Mouse (Mus musculus) forebrain, postnatal 0 days (tissue): ENCODE results near the gene Fkbp5. TPM values are rescaled to one million over a fixed set of nuclear protein-coding genes. Genes with fewer than 3 reads are reported as not detected.
"Not testable (repeated sequence)": the region's sequence is repeated elsewhere in the genome, so short reads cannot be mapped to it uniquely, and the experiment has no call there.

Experiments used
- ATAC-seq: fragments of 200-750 bp; cut with Nextera tagmentation; 2 replicates; pipeline ENCODE4 v1.8.0; 2017; ENCODE audit warnings: mild to moderate bottlenecking, moderate library complexity
- DNase-seq: peaks from one replicate; pipeline ENCODE4 v3.0.0-alpha.2; 2015
- H3K27ac ChIP-seq: fragments of 300-500 bp; sonication (generic); 2 replicates; pipeline ENCODE4 v1.5.1; 2014; ENCODE audit warnings: low read depth, mild to moderate bottlenecking, antibody characterized with exemption, low read length, moderate library complexity, mixed read lengths
- H3K27me3 ChIP-seq: fragments of 300-500 bp; sonication (generic); 2 replicates; pipeline ENCODE4 v1.6.1; 2014; ENCODE audit warnings: mild to moderate bottlenecking, low read length, mixed read lengths; ENCODE audit not compliant: insufficient read depth
- H3K36me3 ChIP-seq: fragments of 300-500 bp; sonication (generic); 2 replicates; pipeline ENCODE4 v1.6.1; 2014; ENCODE audit warnings: mild to moderate bottlenecking, moderate library complexity; ENCODE audit not compliant: insufficient read depth
- H3K4me1 ChIP-seq: fragments of 300-500 bp; sonication (generic); 2 replicates; pipeline ENCODE4 v1.6.1; 2014; ENCODE audit warnings: antibody characterized with exemption; ENCODE audit not compliant: insufficient read depth
- H3K4me2 ChIP-seq: fragments of 300-500 bp; sonication (generic); 2 replicates; pipeline ENCODE4 v1.6.1; 2014; ENCODE audit warnings: low read depth, mild to moderate bottlenecking, moderate library complexity
- H3K4me3 ChIP-seq: fragments of 300-500 bp; sonication (generic); 2 replicates; pipeline ENCODE4 v1.5.1; 2014; ENCODE audit warnings: low read depth, low read length, mixed read lengths
- H3K9ac ChIP-seq: fragments of 300-500 bp; sonication (generic); 2 replicates; pipeline ENCODE4 v1.6.1; 2014; ENCODE audit warnings: mild to moderate bottlenecking
- H3K9me3 ChIP-seq: fragments of 300-500 bp; sonication (generic); 2 replicates; pipeline ENCODE4 v1.6.1; 2016; ENCODE audit warnings: low read length
- CTCF ChIP-seq: sonication (generic); IDR thresholded peaks from 2 replicates; pipeline ENCODE4 v1.5.1; 2016; ENCODE audit warnings: antibody characterized with exemption, control low read depth, low read depth
- WGBS: fragments of 180-500 bp; shearing (Covaris S2); extraction: QIAGEN DNeasy Blood & Tissue Kit; methylation state at CpG from one replicate; pipeline ENCODE4 v1.1.7; 2014; 5-methylcytosine and 5-hydroxymethylcytosine counted together
- polyA plus RNA-seq: library from polyadenylated mRNA; unstranded; fragments of >200 nt; fragmentation: Nextera tagmentation; extraction: Ambion mirVana; gene quantifications from 2 replicates; pipeline ENCODE4 v1.2.1, GENCODE M21; 2015
- total RNA-seq: library from RNA; depleted of rRNA; stranded (reverse); fragments of >200 nt; gene quantifications from 2 replicates; pipeline ENCODE4 v1.2.3, GENCODE M21; 2014

Fkbp5 gene
- total and polyA plus RNA-seq, 2 experiments from 2014 or later = 21.1 to 37.3 TPM

DNA sequence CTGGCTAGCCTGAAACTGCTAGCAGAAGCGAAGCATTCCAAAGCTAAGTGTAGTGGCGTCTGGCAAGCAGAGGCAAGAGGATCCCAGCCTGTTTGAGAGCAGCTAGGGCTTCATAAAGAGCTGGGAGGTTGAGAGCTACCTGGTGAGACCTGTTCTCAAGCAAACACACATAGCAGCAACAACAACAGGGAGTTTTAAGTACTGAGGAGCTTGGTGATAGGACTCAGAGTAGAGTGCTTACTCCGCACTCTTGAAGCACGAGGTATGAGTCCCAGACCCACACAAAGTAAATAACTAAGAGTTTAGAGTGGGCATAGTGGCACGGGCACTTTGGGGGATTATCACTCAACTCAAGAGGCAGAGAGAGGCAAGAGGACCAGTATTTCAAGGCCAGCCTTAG lies 96.3 kb downstream of the Fkbp5 start:
- DNase-seq (no peak), ATAC-seq (no peak)
- 89% methylated on average over 5 of the region's 5 CpGs for WGBS
- H3K4me1 ChIP-seq = no peaks in the 10 kb centered on the region
- no peak overlapping the region for H3K4me2 ChIP-seq
- no peak overlapping the region for H3K4me3 ChIP-seq
- H3K36me3 ChIP-seq = no peaks in the 10 kb centered on the region; the same call in 1 of the 2 replicates
- TF ChIP-seq CTCF = no peak
- no peaks in the 10 kb centered on the region for H3K9me3 ChIP-seq
- no peak overlapping the region for H3K27ac ChIP-seq
- H3K9ac ChIP-seq = no peak overlapping the region
- no peaks in the 10 kb centered on the region for H3K27me3 ChIP-seq

DNA sequence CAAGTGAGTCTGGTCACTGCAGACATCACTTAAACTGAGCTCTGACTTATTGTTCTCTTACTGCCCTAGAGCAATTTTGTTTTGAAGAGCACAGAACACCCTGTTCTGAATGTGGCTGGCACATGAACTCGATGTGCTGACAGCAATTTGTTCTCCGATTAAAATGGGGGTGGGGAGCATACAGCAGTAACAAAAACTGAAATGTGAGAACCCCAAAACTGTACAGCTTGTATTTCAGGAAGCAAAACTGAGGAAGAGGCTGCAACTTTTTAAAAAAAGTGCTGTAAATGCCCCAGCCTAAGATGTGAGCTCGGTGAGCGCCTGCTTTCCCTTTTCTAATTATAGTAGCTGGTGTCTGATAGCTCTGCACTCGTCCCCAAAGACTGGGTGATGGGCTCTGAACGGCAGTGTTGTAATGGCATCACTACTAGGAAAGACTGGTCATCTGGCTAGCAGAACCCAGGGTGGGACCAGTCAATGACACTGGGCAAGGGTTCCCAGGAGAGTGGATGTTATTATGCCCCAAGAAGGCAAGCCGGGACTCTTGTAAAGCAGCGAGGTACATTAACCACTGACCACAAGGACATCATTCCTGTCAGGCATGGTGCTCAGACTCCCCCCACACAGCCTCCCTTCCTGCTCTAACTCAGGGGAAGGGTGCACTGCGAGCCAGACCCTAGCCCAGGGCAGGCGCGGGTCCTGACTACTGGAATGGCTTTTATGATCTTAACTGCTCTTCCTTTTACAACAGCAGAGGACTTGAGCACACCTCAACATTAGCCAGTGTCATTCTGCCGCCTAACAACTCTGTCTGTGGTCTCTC lies 96.9 kb downstream of the Fkbp5 start:
- 73% methylated on average over 12 of the region's 12 CpGs for WGBS
- no peak overlapping the region for H3K27ac ChIP-seq
- H3K27me3 ChIP-seq = no peaks in the 10 kb centered on the region
- TF ChIP-seq CTCF = no peak
- no peak overlapping the region for H3K9ac ChIP-seq
- ATAC-seq (no peak), DNase-seq (no peak)
- peaks cover 2% of the 10 kb centered on the region; the same call in 1 of the 2 replicates for H3K36me3 ChIP-seq
- no peak overlapping the region for H3K4me2 ChIP-seq
- no peaks in the 10 kb centered on the region for H3K4me1 ChIP-seq
- H3K9me3 ChIP-seq = no peaks in the 10 kb centered on the region
- no peak overlapping the region for H3K4me3 ChIP-seq

DNA sequence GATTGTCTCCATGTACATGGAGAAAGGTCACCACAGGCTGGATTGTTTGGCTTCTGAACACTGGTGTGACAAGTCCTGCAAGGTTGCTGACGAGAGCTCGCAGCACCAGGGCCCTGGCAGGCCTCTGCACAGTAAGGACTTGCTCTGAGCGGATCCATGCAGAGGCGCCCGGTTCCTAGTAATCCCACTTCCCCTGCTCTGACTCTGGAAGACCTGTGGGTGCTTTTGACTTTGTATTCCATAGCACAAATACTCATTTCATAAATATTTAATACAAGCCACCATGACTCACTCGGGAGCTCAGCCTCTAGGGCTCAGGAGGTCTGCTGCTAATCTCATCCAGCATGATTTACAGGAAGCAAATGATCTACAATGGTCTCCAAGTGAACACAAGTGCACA lies 97.7 kb downstream of the Fkbp5 start:
- Histone ChIP-seq H3K27ac (no peak overlapping the region), H3K9me3 (no peaks in the 10 kb centered on the region), H3K4me3 (no peak overlapping the region), H3K9ac (no peak overlapping the region), H3K4me1 (no peaks in the 10 kb centered on the region), H3K27me3 (no peaks in the 10 kb centered on the region), H3K4me2 (no peak overlapping the region), H3K36me3 (peaks cover 5% of the 10 kb centered on the region; the same call in 1 of the 2 replicates)
- ATAC-seq (no peak), DNase-seq (no peak)
- WGBS = 90% methylated on average over 6 of the region's 6 CpGs
- TF ChIP-seq CTCF = no peak

DNA sequence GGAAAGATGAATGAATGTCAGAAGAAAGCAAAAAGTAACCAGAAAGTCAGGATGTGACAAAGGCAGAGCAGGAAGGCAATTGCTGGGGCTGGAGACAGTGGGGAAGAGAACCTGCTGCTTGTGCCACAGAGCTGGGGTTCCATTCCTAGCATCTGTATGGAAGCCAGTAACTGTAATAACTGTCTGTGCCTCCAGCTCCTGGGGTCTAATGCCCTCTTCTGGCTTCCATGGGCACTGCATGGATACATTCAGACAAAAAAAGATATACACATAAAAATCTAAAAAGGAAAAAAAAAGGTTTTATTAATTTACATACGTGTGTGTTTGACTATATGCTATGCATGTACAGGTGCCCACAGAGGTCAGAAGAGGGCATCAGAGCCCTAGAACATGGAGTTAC lies 98.4 kb downstream of the Fkbp5 start:
- no peak for DNase-seq
- no peaks in the 10 kb centered on the region for H3K27me3 ChIP-seq
- H3K27ac ChIP-seq = no peak overlapping the region
- H3K4me2 ChIP-seq = no peak overlapping the region
- H3K4me3 ChIP-seq = no peak overlapping the region
- no peaks in the 10 kb centered on the region for H3K9me3 ChIP-seq
- 94% methylated on average over 1 of the region's 1 CpGs for WGBS
- peak; percentile 54 for TF ChIP-seq CTCF
- H3K36me3 ChIP-seq = peaks cover 5% of the 10 kb centered on the region; the same call in 1 of the 2 replicates
- no peaks in the 10 kb centered on the region for H3K4me1 ChIP-seq
- H3K9ac ChIP-seq = no peak overlapping the region
- no peak for ATAC-seq

DNA sequence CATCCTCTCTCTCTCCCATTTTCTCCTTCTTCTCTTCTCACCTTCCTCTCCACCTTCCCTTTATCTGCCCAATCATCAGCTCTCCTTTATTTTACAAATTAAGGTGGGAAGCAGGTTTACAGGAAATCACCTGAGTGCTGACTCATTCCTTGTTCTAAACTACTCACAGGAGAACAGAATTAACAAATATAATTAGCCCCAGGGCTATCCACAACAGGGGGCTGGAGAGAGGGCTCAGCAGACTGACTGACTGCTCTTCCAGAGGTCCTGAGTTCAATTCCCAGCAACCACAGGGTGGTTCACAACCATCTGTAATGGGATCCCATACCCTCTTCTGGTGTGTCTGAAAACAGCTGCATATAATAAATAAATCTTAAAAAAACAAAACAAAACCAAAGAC lies 98.8 kb downstream of the Fkbp5 start:
- H3K27ac ChIP-seq, H3K9ac ChIP-seq, H3K4me3 ChIP-seq, H3K4me1 ChIP-seq, DNase-seq, ATAC-seq, H3K4me2 ChIP-seq, H3K9me3 ChIP-seq, H3K36me3 ChIP-seq, H3K27me3 ChIP-seq: not testable (repeated sequence)

DNA sequence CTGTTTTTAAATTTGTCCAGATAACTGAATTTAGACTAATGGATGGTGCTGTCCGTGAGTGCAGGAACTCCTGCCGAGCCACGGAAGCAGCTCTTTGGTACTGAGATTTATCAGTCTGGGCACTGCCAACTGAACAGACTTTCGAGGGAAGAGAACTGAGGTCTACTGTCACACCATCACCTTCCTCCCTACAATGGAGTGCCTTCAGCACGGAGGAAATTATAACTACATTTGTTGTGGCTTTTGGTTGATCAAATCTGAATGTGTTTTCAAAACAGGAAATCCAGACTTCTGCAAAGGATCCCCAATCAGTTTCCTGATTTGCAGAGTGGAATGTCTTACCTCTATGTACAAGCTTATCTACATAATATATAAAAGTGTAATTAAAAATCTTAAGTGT lies 99.6 kb downstream of the Fkbp5 start:
- 86% methylated on average over 5 of the region's 5 CpGs for WGBS
- Histone ChIP-seq H3K27me3 (no peaks in the 10 kb centered on the region), H3K36me3 (peaks cover 5% of the 10 kb centered on the region; the same call in 1 of the 2 replicates), H3K4me3 (no peak overlapping the region), H3K9ac (no peak overlapping the region), H3K4me2 (no peak overlapping the region), H3K9me3 (no peaks in the 10 kb centered on the region), H3K27ac (no peak overlapping the region), H3K4me1 (no peaks in the 10 kb centered on the region)
- no peak for ATAC-seq
- no peak for DNase-seq
- TF ChIP-seq CTCF = no peak

DNA sequence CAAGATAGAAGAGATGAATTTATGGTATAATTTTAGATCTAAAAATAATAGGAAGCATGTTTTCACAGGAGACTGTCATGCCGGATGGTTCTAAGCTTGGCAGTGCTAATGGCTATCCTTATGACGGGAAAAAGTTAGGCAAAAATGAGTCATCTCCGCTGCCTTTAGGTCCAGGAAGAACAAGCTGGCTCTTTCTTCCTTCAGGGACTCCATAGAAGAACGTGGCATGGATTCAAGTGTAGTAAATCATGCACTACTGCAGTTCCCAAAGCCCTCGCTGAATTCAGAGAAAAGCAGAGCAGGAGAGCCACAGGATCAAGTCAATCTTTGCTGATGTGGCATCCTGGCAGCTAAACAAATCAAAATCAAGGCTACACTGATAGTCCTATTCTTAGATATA lies 102.1 kb downstream of the Fkbp5 start:
- Histone ChIP-seq H3K4me2 (no peak overlapping the region), H3K36me3 (peaks cover 11% of the 10 kb centered on the region), H3K27me3 (no peaks in the 10 kb centered on the region), H3K9ac (no peak overlapping the region), H3K9me3 (no peaks in the 10 kb centered on the region), H3K4me1 (no peaks in the 10 kb centered on the region), H3K4me3 (no peak overlapping the region), H3K27ac (no peak overlapping the region)
- no peak for DNase-seq
- no peak for ATAC-seq
- 84% methylated on average over 5 of the region's 5 CpGs for WGBS
- TF ChIP-seq CTCF = no peak
